Mouse (Mus musculus) embryonic facial prominence, embryonic 11.5 days (tissue): ENCODE results near the gene Hist1h2an. TPM values are rescaled to one million over a fixed set of nuclear protein-coding genes. Genes with fewer than 3 reads are reported as not detected.
A peak's percentile ranks its signal among the peaks of the same experiment; 100 is the strongest.
"Not testable (repeated sequence)": the region's sequence is repeated elsewhere in the genome, so short reads cannot be mapped to it uniquely, and the experiment has no call there.

Experiments used
- ATAC-seq: fragments of 200-750 bp; cut with Nextera tagmentation; replicated peaks from 2 replicates; pipeline ENCODE4 v1.8.0; 2017; ENCODE audit warnings: low read depth; ENCODE audit not compliant: insufficient number of reproducible peaks, low FRiP score, low TSS enrichment
- DNase-seq: peaks from one replicate; pipeline ENCODE4 v3.0.0-alpha.2; 2015; ENCODE audit warnings: low spot score
- H3K27ac ChIP-seq: fragments of 300-500 bp; sonication (generic); replicated peaks from 2 replicates; pipeline ENCODE4 v1.5.1; 2014; ENCODE audit warnings: mild to moderate bottlenecking, low read depth, low read length, control low read depth
- H3K27me3 ChIP-seq: fragments of 300-500 bp; sonication (generic); 2 replicates; pipeline ENCODE4 v1.6.1; 2014; ENCODE audit warnings: mild to moderate bottlenecking, low read length, moderate library complexity, mixed read lengths; ENCODE audit not compliant: control insufficient read depth, insufficient read depth
- H3K36me3 ChIP-seq: fragments of 300-500 bp; sonication (generic); replicated peaks from 2 replicates; pipeline ENCODE4 v1.6.1; 2014; ENCODE audit warnings: low read depth, mild to moderate bottlenecking, low read length, moderate library complexity, mixed read lengths; ENCODE audit not compliant: control insufficient read depth, insufficient read depth
- H3K4me1 ChIP-seq: fragments of 300-500 bp; sonication (generic); 2 replicates; pipeline ENCODE4 v1.6.1; 2014; ENCODE audit warnings: low read length, mixed read lengths; ENCODE audit not compliant: control insufficient read depth, insufficient read depth
- H3K4me2 ChIP-seq: fragments of 300-500 bp; sonication (generic); 2 replicates; pipeline ENCODE4 v1.6.1; 2014; ENCODE audit warnings: low read depth, mild to moderate bottlenecking, control low read depth, low read length, moderate library complexity
- H3K4me3 ChIP-seq: fragments of 300-500 bp; sonication (generic); 2 replicates; pipeline ENCODE4 v1.5.1; 2014; ENCODE audit warnings: low read depth, low read length, control low read depth
- H3K9ac ChIP-seq: fragments of 300-500 bp; sonication (generic); replicated peaks from 2 replicates; pipeline ENCODE4 v1.6.1; 2014; ENCODE audit warnings: mild to moderate bottlenecking, control low read depth, low read length
- H3K9me3 ChIP-seq: fragments of 300-500 bp; sonication (generic); replicated peaks from 2 replicates; pipeline ENCODE4 v1.6.1; 2016; ENCODE audit warnings: mild to moderate bottlenecking, low read length, inconsistent platforms, mixed read lengths; ENCODE audit not compliant: control insufficient read depth
- WGBS: fragments of 180-500 bp; shearing (Covaris S2); extraction: QIAGEN DNeasy Blood & Tissue Kit; methylation state at CpG from one replicate; pipeline ENCODE4 v1.1.7; 2014; 5-methylcytosine and 5-hydroxymethylcytosine counted together
- polyA plus RNA-seq: library from polyadenylated mRNA; unstranded; fragments of >200 nt; fragmentation: Nextera tagmentation; extraction: Ambion mirVana; gene quantifications from 2 replicates; pipeline ENCODE4 v1.2.1, GENCODE M21; 2014

Hist1h2an gene
- polyA plus RNA-seq, 1 experiment from 2014 or later: 3.7 TPM

DNA sequence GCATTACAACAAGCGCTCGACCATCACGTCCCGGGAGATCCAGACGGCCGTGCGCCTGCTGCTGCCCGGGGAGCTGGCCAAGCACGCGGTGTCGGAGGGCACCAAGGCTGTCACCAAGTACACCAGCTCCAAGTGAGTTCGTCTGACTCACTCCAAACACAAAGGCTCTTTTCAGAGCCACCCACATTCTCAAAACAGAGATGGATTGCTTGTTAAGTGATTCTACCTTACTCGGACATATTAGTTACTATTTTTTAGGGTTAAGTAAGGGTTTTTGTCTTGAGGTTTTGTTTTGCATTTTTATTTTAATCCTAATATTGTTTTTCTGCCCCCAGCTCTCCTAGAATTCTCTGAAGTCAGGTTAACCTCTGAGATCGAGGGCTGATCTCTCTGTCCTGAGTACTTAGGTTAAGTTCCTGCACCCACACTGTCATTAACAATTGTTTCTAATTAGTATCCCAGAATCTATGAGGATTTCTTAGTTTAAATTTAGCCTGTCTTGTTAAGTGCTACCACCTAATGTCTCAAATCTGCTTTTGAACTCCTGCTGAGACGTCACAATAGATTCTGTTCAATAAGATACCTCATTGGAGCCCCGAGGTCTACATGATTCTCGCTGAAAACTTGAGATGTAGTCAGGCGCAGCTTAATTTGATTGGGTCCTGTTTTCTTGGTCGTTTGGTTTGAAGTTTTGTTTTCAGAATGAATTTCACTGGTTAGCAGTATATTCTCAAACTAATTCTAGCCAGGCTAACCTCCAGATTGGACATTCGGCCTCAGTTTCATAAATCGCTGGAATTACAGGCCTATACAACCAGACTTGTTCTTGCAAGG, 959 bp upstream of the Hist1h2an start:
- 16% methylated on average over 13 of the region's 21 CpGs for WGBS
- DNase-seq (peak; percentile 64), ATAC-seq (no peak)
- Histone ChIP-seq H3K4me3 (peak overlapping the region; percentile 21), H3K4me2 (peak overlapping the region; percentile 28), H3K9ac (peak overlapping the region; percentile 55), H3K9me3 (no peaks in the 10 kb centered on the region), H3K27me3 (no peaks in the 10 kb centered on the region), H3K27ac (peak overlapping the region; percentile 85), H3K36me3 (no peaks in the 10 kb centered on the region), H3K4me1 (no peaks in the 10 kb centered on the region)

DNA sequence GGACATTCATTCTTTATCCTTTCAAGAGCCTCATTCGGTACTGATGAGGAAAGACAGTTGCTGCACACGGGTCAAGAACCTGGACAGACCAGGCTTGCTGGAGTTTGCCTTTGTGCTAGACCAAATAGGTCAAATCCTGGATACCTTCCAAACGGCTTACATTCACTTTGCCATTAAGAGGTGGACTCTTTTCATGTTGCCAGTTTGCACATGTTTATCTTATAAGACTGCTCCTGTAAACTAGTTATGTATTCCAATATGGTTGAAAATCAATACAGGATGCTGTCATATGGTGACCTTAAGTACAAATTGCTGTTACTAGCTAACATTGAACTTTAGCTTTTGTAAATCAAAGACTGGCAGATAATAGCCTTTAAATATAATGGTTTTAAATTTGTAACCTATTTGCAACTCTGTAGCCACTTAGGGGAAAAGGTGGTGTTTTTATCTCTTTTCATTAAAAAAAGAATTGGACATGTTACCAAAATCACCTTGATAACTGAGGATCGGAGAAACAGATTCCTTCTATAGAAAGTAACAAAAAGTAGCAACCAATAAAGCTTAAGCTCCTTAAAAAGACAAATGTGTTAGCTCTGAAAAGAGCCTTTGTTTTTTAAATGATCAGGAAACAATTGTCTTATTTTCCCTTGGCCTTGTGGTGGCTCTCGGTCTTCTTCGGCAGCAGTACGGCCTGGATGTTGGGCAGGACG, 674 bp downstream of the Hist1h2an start:
- peak; percentile 70 for DNase-seq
- peak overlapping the region; percentile 36 for H3K4me3 ChIP-seq
- peak overlapping the region; percentile 47 for H3K4me2 ChIP-seq
- peak overlapping the region; percentile 62 for H3K9ac ChIP-seq
- H3K9me3 ChIP-seq: no peaks in the 10 kb centered on the region
- peak overlapping the region; percentile 86 for H3K27ac ChIP-seq
- no peaks in the 10 kb centered on the region for H3K27me3 ChIP-seq
- 5% methylated on average over 8 of the region's 8 CpGs for WGBS
- H3K36me3 ChIP-seq: no peaks in the 10 kb centered on the region
- no peak for ATAC-seq
- H3K4me1 ChIP-seq: no peaks in the 10 kb centered on the region

DNA sequence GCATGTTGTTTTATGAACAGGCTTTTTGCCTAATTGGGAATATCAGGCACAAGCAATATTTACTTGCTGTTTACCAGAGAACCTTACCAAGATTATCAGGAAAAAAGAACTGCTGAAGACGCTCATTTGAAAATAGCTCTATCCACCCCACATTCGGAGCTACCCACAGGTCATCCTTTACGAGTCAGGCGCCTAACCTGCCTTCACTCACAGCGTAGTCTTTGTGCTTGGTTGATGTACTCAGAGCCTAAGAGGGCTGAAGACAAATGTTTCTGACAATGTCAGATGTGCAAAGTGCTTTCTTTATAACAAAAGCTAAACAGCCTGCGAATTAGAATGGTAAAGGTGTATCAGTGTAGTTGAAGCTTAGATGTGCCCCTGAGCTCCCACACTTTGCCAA, 2.7 kb downstream of the Hist1h2an start:
- Histone ChIP-seq H3K4me2 (no peak overlapping the region; the same call in 1 of the 2 replicates), H3K4me3 (no peak overlapping the region), H3K9ac (peak overlapping the region; percentile 60), H3K4me1 (no peaks in the 10 kb centered on the region), H3K27me3 (no peaks in the 10 kb centered on the region), H3K9me3 (no peaks in the 10 kb centered on the region), H3K27ac (peak overlapping the region; percentile 88), H3K36me3 (no peaks in the 10 kb centered on the region)
- ATAC-seq (no peak), DNase-seq (peak; percentile 32)
- WGBS: 30% methylated on average over 6 of the region's 6 CpGs

DNA sequence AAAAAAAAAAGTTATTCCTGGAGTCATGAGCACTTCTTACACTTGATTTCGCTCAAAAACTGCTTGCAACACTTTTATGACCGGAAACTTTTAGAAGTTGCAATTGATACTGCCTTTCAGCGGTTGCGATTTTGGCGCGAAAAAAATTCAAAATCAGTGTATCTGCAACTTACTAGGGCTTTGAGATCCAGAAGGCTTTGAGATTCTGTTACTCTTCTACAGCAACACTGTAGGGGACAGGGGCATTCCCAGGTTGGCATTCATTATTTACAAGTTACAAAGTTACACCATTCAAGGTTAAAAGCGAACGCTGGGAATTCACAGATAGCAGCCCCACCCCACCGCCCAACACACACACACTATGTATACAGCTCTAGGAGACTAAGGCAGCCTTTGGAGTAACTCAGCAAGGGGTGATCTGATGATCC, 3.3 kb downstream of the Hist1h2an start:
- 2% methylated on average over 9 of the region's 9 CpGs for WGBS

DNA sequence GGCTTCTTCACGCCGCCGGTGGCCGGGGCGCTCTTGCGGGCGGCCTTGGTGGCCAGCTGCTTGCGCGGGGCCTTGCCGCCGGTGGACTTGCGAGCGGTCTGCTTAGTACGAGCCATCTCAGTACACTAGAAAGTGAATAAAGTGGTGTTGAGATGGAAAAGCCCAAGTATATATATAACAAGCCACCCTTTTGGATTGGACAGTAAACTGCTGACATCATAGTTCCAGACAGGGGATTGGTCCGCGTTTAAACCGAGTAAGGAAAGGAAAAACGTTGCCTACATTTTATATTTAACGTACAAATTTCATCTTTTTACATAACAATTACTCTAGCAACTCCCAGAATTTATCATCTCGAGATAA, 3.8 kb downstream of the Hist1h2an start, which contains the start of gene Hist1h3i:
Hist1h3i (minus strand) TSS at position 116 of the 363 bp plus-strand sequence.
- Histone ChIP-seq H3K27ac (peak within 1 kb of the TSS; percentile 90), H3K9me3 (no peaks in the 10 kb centered on the region), H3K9ac (peak within 1 kb of the TSS; percentile 69), H3K36me3 (no peaks in the 10 kb centered on the region), H3K27me3 (no peaks in the 10 kb centered on the region), H3K4me2 (peak within 1 kb of the TSS; percentile 47), H3K4me1 (no peaks in the 10 kb centered on the region), H3K4me3 (peak within 1 kb of the TSS; percentile 41)
- DNase-seq: peak; percentile 94
- under 1% methylated on average over 13 of the region's 20 CpGs for WGBS
- ATAC-seq: peak; percentile 68

More for the DNA sequence above, 3.3 kb downstream of the Hist1h2an start:
- H3K4me2 ChIP-seq: peak overlapping the region; percentile 42
- H3K9me3 ChIP-seq: no peaks in the 10 kb centered on the region
- peak overlapping the region; percentile 25 for H3K4me3 ChIP-seq
- no peaks in the 10 kb centered on the region for H3K4me1 ChIP-seq
- H3K9ac ChIP-seq: peak overlapping the region; percentile 60
- ATAC-seq (no peak), DNase-seq (peak; percentile 78)
- no peaks in the 10 kb centered on the region for H3K36me3 ChIP-seq
- no peaks in the 10 kb centered on the region for H3K27me3 ChIP-seq
- H3K27ac ChIP-seq: peak overlapping the region; percentile 88

DNA sequence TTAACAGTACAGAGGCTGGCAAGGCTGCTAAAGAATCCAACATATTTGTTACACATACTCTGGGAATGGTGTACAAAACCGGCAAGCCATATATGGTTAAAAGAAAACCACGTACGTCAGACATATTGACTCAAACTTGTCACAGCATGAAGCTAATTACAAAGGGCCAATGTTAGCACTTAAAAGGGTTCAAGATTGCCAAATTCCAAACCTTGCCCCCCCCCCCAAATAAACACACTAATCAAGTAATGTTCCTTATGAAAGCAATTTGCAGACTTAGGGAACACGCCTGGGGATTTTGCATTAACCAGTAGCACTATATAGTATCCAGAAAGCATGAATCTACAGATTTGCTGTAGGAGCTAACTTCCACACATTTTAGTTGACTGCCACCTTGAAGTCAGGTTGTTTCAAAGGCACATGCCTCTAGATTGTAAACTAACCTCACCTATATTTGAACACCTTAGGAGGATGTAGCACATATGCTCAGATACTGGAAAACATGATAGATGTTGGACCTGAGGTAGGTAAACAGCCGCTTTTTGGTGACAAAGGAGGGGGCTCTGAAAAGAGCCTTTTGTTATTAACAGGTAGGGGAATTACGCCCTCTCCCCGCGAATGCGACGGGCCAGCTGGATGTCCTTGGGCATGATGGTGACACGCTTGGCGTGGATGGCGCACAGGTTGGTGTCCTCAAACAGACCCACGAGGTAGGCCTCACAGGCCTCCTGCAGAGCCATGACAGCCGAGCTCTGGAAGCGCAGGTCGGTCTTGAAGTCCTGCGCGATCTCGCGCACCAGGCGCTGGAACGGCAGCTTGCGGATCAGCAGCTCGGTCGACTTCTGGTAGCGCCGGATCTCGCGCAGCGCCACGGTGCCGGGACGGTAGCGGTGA, 4.4 kb downstream of the Hist1h2an start:
- ATAC-seq: not testable (repeated sequence)

DNA sequence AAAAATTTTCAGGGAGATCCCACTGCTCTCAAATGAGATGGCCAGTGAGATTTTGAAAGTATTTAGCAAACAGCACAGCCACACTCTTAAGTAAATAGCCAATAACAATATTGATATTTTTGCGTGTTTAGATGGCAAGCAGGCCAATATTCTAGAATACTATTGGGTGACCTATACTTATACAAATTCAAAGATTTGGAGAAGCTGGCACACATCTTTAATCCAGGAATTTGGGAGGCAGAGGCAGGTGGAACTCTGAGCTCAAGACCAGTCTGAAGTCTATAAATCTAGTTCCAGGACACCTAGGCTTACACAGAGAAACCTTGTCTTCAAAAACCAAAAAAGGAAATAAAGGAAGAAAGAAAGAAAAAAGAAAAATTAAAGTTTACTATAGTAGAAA, 5.4 kb downstream of the Hist1h2an start:
- Histone ChIP-seq H3K27me3 (no peaks in the 10 kb centered on the region), H3K27ac (no peak overlapping the region), H3K9ac (no peak overlapping the region), H3K9me3 (no peaks in the 10 kb centered on the region), H3K4me2 (no peak overlapping the region), H3K36me3 (no peaks in the 10 kb centered on the region), H3K4me1 (no peaks in the 10 kb centered on the region), H3K4me3 (no peak overlapping the region)
- WGBS: 90% methylated on average over 1 of the region's 1 CpGs
- ATAC-seq (no peak), DNase-seq (no peak)

More for the DNA sequence above, 4.4 kb downstream of the Hist1h2an start:
- peak overlapping the region; percentile 47 for H3K4me2 ChIP-seq
- not testable (repeated sequence) for H3K4me1 ChIP-seq, H3K9me3 ChIP-seq, H3K27me3 ChIP-seq, H3K36me3 ChIP-seq
- WGBS: under 1% methylated on average over 14 of the region's 35 CpGs
- H3K4me3 ChIP-seq: peak overlapping the region; percentile 41
- peak overlapping the region; percentile 69 for H3K9ac ChIP-seq
- peak overlapping the region; percentile 90 for H3K27ac ChIP-seq
- peak; percentile 76 for DNase-seq
